Mouse (Mus musculus) bone marrow, adult 2 months (tissue): Measurements from ENCODE around the gene Psd.

Experiments
- CTCF ChIP-seq: fragments of 200-500 bp; IDR thresholded peaks from 2 replicates; pipeline ENCODE4 v1.5.1; 2011; ENCODE audit warnings: low read length, control low read depth; ENCODE audit not compliant: control insufficient read depth, insufficient read depth
- POLR2A ChIP-seq: fragments of 200-500 bp; IDR thresholded peaks from 2 replicates; pipeline ENCODE4 v1.6.1; 2011; ENCODE audit warnings: low read depth, mild to moderate bottlenecking, control low read depth, low read length, borderline replicate concordance; ENCODE audit not compliant: control insufficient read depth

GRCm38 (mm10) chr19:46307781-46308180, 19.2 kb downstream of the Psd start:
- no peak for TF ChIP-seq CTCF
- no peak for TF ChIP-seq POLR2A
